Mouse (Mus musculus) heart, adult 8-10 months (tissue): ENCODE measurements around the gene Dtd1. TPM values are rescaled to one million over a fixed set of nuclear protein-coding genes. Genes with fewer than 3 reads are reported as not detected.

Experiments used
- DNase-seq: peaks from one replicate; pipeline ENCODE4 v3.0.0; 2022; ENCODE audit warnings: low spot score
- total RNA-seq, 4 experiments: library from RNA; stranded (reverse); gene quantifications; 2 replicates each; pipeline ENCODE4 v1.2.4; 2022

Dtd1 gene
- total RNA-seq, 4 experiments from 2014 or later, result 15.4 to 19.0 (median 17.6) TPM

- no peak for DNase-seq
Measured at GRCm38 (mm10) chr2:144640101-144640500, 40.4 kb downstream of the Dtd1 start.

- DNase-seq, result peak; percentile 22
Measured at GRCm38 (mm10) chr2:144641991-144642390, 42.3 kb downstream of the Dtd1 start.

- DNase-seq, result no peak
Measured at GRCm38 (mm10) chr2:144646360-144646759, 46.7 kb downstream of the Dtd1 start.

- no peak for DNase-seq
Measured at GRCm38 (mm10) chr2:144647151-144647550, 47.5 kb downstream of the Dtd1 start.

- no peak for DNase-seq
Measured at GRCm38 (mm10) chr2:144649960-144650359, 50.3 kb downstream of the Dtd1 start.

GRCm38 (mm10) chr2:144652841-144653240 is 53.1 kb downstream of the Dtd1 start:
- no peak for DNase-seq

- DNase-seq, result no peak
Measured at GRCm38 (mm10) chr2:144655307-144655706, 55.6 kb downstream of the Dtd1 start.

- DNase-seq, result peak; percentile 11
Measured at GRCm38 (mm10) chr2:144668507-144668906, 68.8 kb downstream of the Dtd1 start.

GRCm38 (mm10) chr2:144670289-144670930 is 70.7 kb downstream of the Dtd1 start:
- no peak for DNase-seq

- DNase-seq, result no peak
Measured at GRCm38 (mm10) chr2:144672397-144672796, 72.7 kb downstream of the Dtd1 start.

GRCm38 (mm10) chr2:144676546-144677228 is 77.0 kb downstream of the Dtd1 start:
- peak; percentile 23 for DNase-seq

GRCm38 (mm10) chr2:144677229-144677571 is 77.5 kb downstream of the Dtd1 start:
- no peak for DNase-seq

GRCm38 (mm10) chr2:144678779-144679178 is 79.1 kb downstream of the Dtd1 start:
- no peak for DNase-seq

- no peak for DNase-seq
Measured at GRCm38 (mm10) chr2:144679394-144679793, 79.7 kb downstream of the Dtd1 start.

GRCm38 (mm10) chr2:144692219-144692732 is 92.6 kb downstream of the Dtd1 start:
- DNase-seq, result no peak

GRCm38 (mm10) chr2:144692777-144693176 is 93.1 kb downstream of the Dtd1 start:
- DNase-seq, result no peak

- no peak for DNase-seq
Measured at GRCm38 (mm10) chr2:144694923-144695322, 95.2 kb downstream of the Dtd1 start.

- DNase-seq, result no peak
Measured at GRCm38 (mm10) chr2:144698046-144698445, 98.3 kb downstream of the Dtd1 start.

GRCm38 (mm10) chr2:144700608-144701007 is 100.9 kb downstream of the Dtd1 start:
- no peak for DNase-seq

GRCm38 (mm10) chr2:144701415-144702149 is 101.9 kb downstream of the Dtd1 start:
- DNase-seq, result no peak

GRCm38 (mm10) chr2:144709285-144709684 is 109.6 kb downstream of the Dtd1 start:
- no peak for DNase-seq

- no peak for DNase-seq
Measured at GRCm38 (mm10) chr2:144709704-144710103, 110.0 kb downstream of the Dtd1 start.

GRCm38 (mm10) chr2:144714596-144714995 is 114.9 kb downstream of the Dtd1 start:
- no peak for DNase-seq
